Mouse (Mus musculus) layer of hippocampus, adult 2 months (tissue): ENCODE measurements at regions not wholly inside any gene's neighbourhood (a gene's known extent, or its start where the extent isn't known, plus 50 kb on each side); places are given as distances from the start of the nearest gene placed in this dataset.
"Not testable (repeated sequence)": the region's sequence is repeated elsewhere in the genome, so short reads cannot be mapped to it uniquely, and the experiment has no call there.

ENCODE experiments used
- DNase-seq, 2 experiments: peaks; one replicate each; pipeline ENCODE4 v3.0.0; 2022; ENCODE audit warnings: low spot score in 2 of 2
- H3K27ac ChIP-seq: fragments of 200-600 bp; 2 replicates; pipeline ENCODE4 v1.8.1; 2022
- H3K4me3 ChIP-seq: fragments of 200-600 bp; 2 replicates; pipeline ENCODE4 v1.8.1; 2022; ENCODE audit warnings: mild to moderate bottlenecking
- CTCF ChIP-seq: fragments of 200-600 bp; conservative IDR thresholded peaks from 2 replicates; pipeline ENCODE4 v1.8.1; 2022; ENCODE audit warnings: antibody characterized with exemption, mild to moderate bottlenecking, moderate library complexity

GRCm38 (mm10) chr8:112269598-112269997 lies 254.8 kb upstream of the Gm6793 start:
- no peak overlapping the region for H3K4me3 ChIP-seq
- DNase-seq: no peak
- TF ChIP-seq CTCF: peak; percentile 24
- H3K27ac ChIP-seq: no peak overlapping the region

- no peak for DNase-seq
- Histone ChIP-seq H3K4me3 (no peak overlapping the region), H3K27ac (no peak overlapping the region)
- TF ChIP-seq CTCF: no peak
Measured at GRCm38 (mm10) chr8:112269214-112269566, 254.4 kb upstream of the Gm6793 start.

GRCm38 (mm10) chr8:112268544-112269213 lies 253.8 kb upstream of the Gm6793 start:
- peak overlapping the region; percentile 33; the same call in 1 of the 2 replicates for H3K27ac ChIP-seq
- peak; percentile 50 to 73 for DNase-seq

GRCm38 (mm10) chr8:112257922-112258475 lies 243.2 kb upstream of the Gm6793 start:
- Histone ChIP-seq H3K27ac (no peak overlapping the region), H3K4me3 (peak overlapping the region; percentile 35)
- TF ChIP-seq CTCF: no peak
- no peak for DNase-seq

More at GRCm38 (mm10) chr8:112268544-112269213, 253.8 kb upstream of the Gm6793 start:
- no peak overlapping the region for H3K4me3 ChIP-seq
- no peak for TF ChIP-seq CTCF

- peak overlapping the region; percentile 35 for H3K4me3 ChIP-seq
- TF ChIP-seq CTCF: peak; percentile 21
- DNase-seq: no peak
- H3K27ac ChIP-seq: no peak overlapping the region
Measured at GRCm38 (mm10) chr8:112257311-112257894, 242.6 kb upstream of the Gm6793 start.

GRCm38 (mm10) chr8:112246629-112247028 lies 231.8 kb upstream of the Gm6793 start:
- DNase-seq, H3K4me3 ChIP-seq, H3K27ac ChIP-seq: not testable (repeated sequence)

- Histone ChIP-seq H3K4me3 (no peak overlapping the region), H3K27ac (no peak overlapping the region)
- TF ChIP-seq CTCF: no peak
- DNase-seq: peak in 1 of 2 experiments; percentile 5
Measured at GRCm38 (mm10) chr8:112238681-112239080, 223.8 kb upstream of the Gm6793 start.

GRCm38 (mm10) chr8:112236751-112237150 lies 221.9 kb upstream of the Gm6793 start:
- DNase-seq, H3K4me3 ChIP-seq, H3K27ac ChIP-seq: not testable (repeated sequence)

- no peak for DNase-seq
- no peak for TF ChIP-seq CTCF
- H3K27ac ChIP-seq: no peak overlapping the region
- no peak overlapping the region for H3K4me3 ChIP-seq
Measured at GRCm38 (mm10) chr8:112219656-112220055, 204.8 kb upstream of the Gm6793 start.

GRCm38 (mm10) chr8:112212170-112212569 lies 197.3 kb upstream of the Gm6793 start:
- no peak overlapping the region for H3K4me3 ChIP-seq
- H3K27ac ChIP-seq: no peak overlapping the region
- TF ChIP-seq CTCF: no peak
- peak in 1 of 2 experiments; percentile 5 for DNase-seq

GRCm38 (mm10) chr8:112196423-112196822 lies 181.6 kb upstream of the Gm6793 start:
- Histone ChIP-seq H3K27ac (no peak overlapping the region), H3K4me3 (no peak overlapping the region)
- no peak for DNase-seq
- no peak for TF ChIP-seq CTCF

- H3K27ac ChIP-seq: no peak overlapping the region
- no peak for DNase-seq
- TF ChIP-seq CTCF: no peak
- no peak overlapping the region for H3K4me3 ChIP-seq
Measured at GRCm38 (mm10) chr8:112195880-112196279, 181.0 kb upstream of the Gm6793 start.

- H3K27ac ChIP-seq: peak overlapping the region; percentile 68; the same call in 1 of the 2 replicates
- DNase-seq: peak; percentile 43 to 70
- TF ChIP-seq CTCF: no peak
- H3K4me3 ChIP-seq: no peak overlapping the region
Measured at GRCm38 (mm10) chr8:112191846-112192245, 177.0 kb upstream of the Gm6793 start.

- DNase-seq: no peak
- Histone ChIP-seq H3K4me3 (no peak overlapping the region), H3K27ac (no peak overlapping the region)
- TF ChIP-seq CTCF: no peak
Measured at GRCm38 (mm10) chr8:112189698-112190097, 174.9 kb upstream of the Gm6793 start.
